Mouse (Mus musculus) thymus, postnatal 14 days (tissue): Measurements from ENCODE around the gene Clec12b.
"Not testable (repeated sequence)": the region's sequence is repeated elsewhere in the genome, so short reads cannot be mapped to it uniquely, and the experiment has no call there.

Source experiments
- DNase-seq: peaks from one replicate; pipeline ENCODE4 v3.0.0; 2021

Clec12b gene

GRCm38 (mm10) chr6:129369374-129370132, 16.1 kb downstream of the Clec12b start:
- DNase-seq: no peak

- DNase-seq: peak; percentile 60
These were observed 19.7 kb downstream of the Clec12b start for GRCm38 (mm10) chr6:129365959-129366359.

GRCm38 (mm10) chr6:129363942-129364341, 21.7 kb downstream of the Clec12b start:
- DNase-seq: no peak

GRCm38 (mm10) chr6:129359515-129359914, 26.2 kb downstream of the Clec12b start:
- DNase-seq: no peak

GRCm38 (mm10) chr6:129356430-129356829, 29.2 kb downstream of the Clec12b start:
- DNase-seq: no peak

GRCm38 (mm10) chr6:129355774-129356173, 29.9 kb downstream of the Clec12b start:
- no peak for DNase-seq

GRCm38 (mm10) chr6:129351091-129351490, 34.6 kb downstream of the Clec12b start:
- DNase-seq: no peak

- DNase-seq: peak; percentile 32
These were observed 35.9 kb downstream of the Clec12b start for GRCm38 (mm10) chr6:129349524-129350352.

GRCm38 (mm10) chr6:129344408-129344807, 41.3 kb downstream of the Clec12b start:
- no peak for DNase-seq

GRCm38 (mm10) chr6:129342391-129342790, 43.3 kb downstream of the Clec12b start, which contains the start of gene Clec12a:
Clec12a (plus strand) TSS chr6:129342691.
- not testable (repeated sequence) for DNase-seq

- no peak for DNase-seq
These were observed 47.9 kb downstream of the Clec12b start for GRCm38 (mm10) chr6:129337751-129338150.

- peak; percentile 79 for DNase-seq
These were observed 52.0 kb downstream of the Clec12b start for GRCm38 (mm10) chr6:129333674-129334078.

- no peak for DNase-seq
These were observed 54.1 kb downstream of the Clec12b start, which contains the start of gene 4922502D21Rik for GRCm38 (mm10) chr6:129331610-129332009. 4922502D21Rik (minus strand) TSS chr6:129331796.

GRCm38 (mm10) chr6:129326568-129327150, 59.0 kb downstream of the Clec12b start:
- no peak for DNase-seq

- peak; percentile 48 for DNase-seq
These were observed 59.7 kb downstream of the Clec12b start for GRCm38 (mm10) chr6:129326016-129326415.
